Mouse (Mus musculus) erythroblast, embryonic 14.5 days (primary cell): ENCODE results near the gene Tnni1.

Experiments used
- GATA1 ChIP-seq: IDR thresholded peaks from 2 replicates; pipeline ENCODE4 v1.6.1; 2012; ENCODE audit warnings: low read length, inconsistent platforms, mixed read lengths
- TAL1 ChIP-seq: IDR thresholded peaks from 3 replicates; pipeline ENCODE4 v1.6.1; 2012; ENCODE audit warnings: low read length, inconsistent platforms, mixed read lengths

- TF ChIP-seq TAL1 (no peak), GATA1 (no peak)
Measured at GRCm38 (mm10) chr1:135757287-135757686, 21.9 kb upstream of the Tnni1 start.
